Mouse (Mus musculus) heart, embryonic 16.5 days (tissue): ENCODE results near the gene Tmco1. TPM values are rescaled to one million over a fixed set of nuclear protein-coding genes. Genes with fewer than 3 reads are reported as not detected.

ENCODE experiments used
- ATAC-seq: fragments of 200-750 bp; cut with Nextera tagmentation; replicated peaks from 2 replicates; pipeline ENCODE4 v1.8.0; 2017; ENCODE audit warnings: moderate number of reproducible peaks; ENCODE audit not compliant: insufficient read depth, low FRiP score; ENCODE audit errors: extremely low read depth
- H3K27ac ChIP-seq: fragments of 300-500 bp; sonication (generic); 2 replicates; pipeline ENCODE4 v1.5.1; 2014; ENCODE audit warnings: mild to moderate bottlenecking, low read length, control low read depth, moderate library complexity
- H3K27me3 ChIP-seq: fragments of 300-500 bp; sonication (generic); 2 replicates; pipeline ENCODE4 v1.6.1; 2014; ENCODE audit warnings: low read length, mixed read lengths; ENCODE audit not compliant: control insufficient read depth, insufficient read depth
- H3K36me3 ChIP-seq: fragments of 300-500 bp; sonication (generic); 2 replicates; pipeline ENCODE4 v1.6.1; 2014; ENCODE audit not compliant: control insufficient read depth, insufficient read depth
- H3K4me1 ChIP-seq: fragments of 300-500 bp; sonication (generic); 2 replicates; pipeline ENCODE4 v1.6.1; 2014; ENCODE audit warnings: low read length, mixed read lengths; ENCODE audit not compliant: control insufficient read depth, insufficient read depth
- H3K4me2 ChIP-seq: fragments of 300-500 bp; sonication (generic); 2 replicates; pipeline ENCODE4 v1.6.1; 2014; ENCODE audit warnings: low read depth, mild to moderate bottlenecking, control low read depth, low read length
- H3K4me3 ChIP-seq: fragments of 300-500 bp; sonication (generic); 2 replicates; pipeline ENCODE4 v1.5.1; 2014; ENCODE audit warnings: mild to moderate bottlenecking, control low read depth, low read length
- H3K9ac ChIP-seq: fragments of 300-500 bp; sonication (generic); 2 replicates; pipeline ENCODE4 v1.6.1; 2014; ENCODE audit warnings: low read length, control low read depth
- H3K9me3 ChIP-seq: fragments of 300-500 bp; sonication (generic); replicated peaks from 2 replicates; pipeline ENCODE4 v1.6.1; 2016; ENCODE audit warnings: low read length; ENCODE audit not compliant: control insufficient read depth
- WGBS: fragments of 180-500 bp; shearing (Covaris S2); extraction: QIAGEN DNeasy Blood & Tissue Kit; methylation state at CpG from one replicate; pipeline ENCODE4 v1.1.7; 2014; 5-methylcytosine and 5-hydroxymethylcytosine counted together
- polyA plus RNA-seq: library from polyadenylated mRNA; unstranded; fragments of >200 nt; fragmentation: Nextera tagmentation; extraction: Ambion mirVana; gene quantifications from 2 replicates; pipeline ENCODE4 v1.2.1, GENCODE M21; 2015

The Tmco1 gene
- polyA plus RNA-seq, 1 experiment from 2014 or later = 99.1 TPM

- Histone ChIP-seq H3K36me3 (no peaks in the 10 kb centered on the region), H3K4me1 (peaks cover 29% of the 10 kb centered on the region), H3K9ac (no peak overlapping the region), H3K27ac (no peak overlapping the region), H3K4me3 (no peak overlapping the region), H3K9me3 (no peaks in the 10 kb centered on the region), H3K27me3 (no peaks in the 10 kb centered on the region), H3K4me2 (peak overlapping the region; percentile 68)
- WGBS = 72% methylated on average over 3 of the region's 3 CpGs
- ATAC-seq = no peak
Measured at GRCm38 (mm10) chr1:167282112-167282511, 26.1 kb upstream of the Tmco1 start.

DNA sequence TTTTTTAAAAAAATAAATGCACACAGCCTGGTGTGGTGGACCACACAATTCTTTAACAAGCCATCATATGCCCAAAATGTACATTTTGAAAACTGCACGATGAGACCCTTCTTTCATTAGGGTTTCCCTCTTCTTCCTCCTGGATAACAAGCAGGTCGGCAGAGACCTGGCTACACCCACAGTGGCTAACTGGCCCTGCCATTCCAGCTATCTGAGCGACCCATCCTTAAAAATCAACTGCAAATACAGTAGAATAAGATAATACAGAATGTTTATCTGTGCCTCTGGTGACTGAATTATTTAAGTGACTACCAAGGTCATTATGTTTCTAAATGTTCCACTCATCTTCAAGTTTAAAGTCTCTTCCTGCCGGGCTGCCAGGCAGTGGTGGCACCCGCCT, 25.4 kb upstream of the Tmco1 start:
- H3K4me3 ChIP-seq = peak overlapping the region; percentile 78
- no peaks in the 10 kb centered on the region for H3K27me3 ChIP-seq
- H3K9me3 ChIP-seq = no peaks in the 10 kb centered on the region
- ATAC-seq = no peak
- H3K27ac ChIP-seq = no peak overlapping the region
- H3K4me1 ChIP-seq = peaks cover 29% of the 10 kb centered on the region
- peak overlapping the region; percentile 20; the same call in 1 of the 2 replicates for H3K9ac ChIP-seq
- peak overlapping the region; percentile 68 for H3K4me2 ChIP-seq
- WGBS = 48% methylated on average over 5 of the region's 5 CpGs
- no peaks in the 10 kb centered on the region for H3K36me3 ChIP-seq

- Histone ChIP-seq H3K9me3 (no peaks in the 10 kb centered on the region), H3K36me3 (no peaks in the 10 kb centered on the region), H3K4me2 (peak overlapping the region; percentile 68), H3K27me3 (no peaks in the 10 kb centered on the region; the same call in 1 of the 2 replicates), H3K9ac (peak overlapping the region; percentile 77), H3K4me3 (peak overlapping the region; percentile 78), H3K27ac (peak overlapping the region; percentile 89), H3K4me1 (peaks cover 23% of the 10 kb centered on the region)
- WGBS = under 1% methylated on average over 44 of the region's 44 CpGs
- ATAC-seq = 0 out of 2 replicates have a peak, but pooled peaks have one; percentile 24
Measured at GRCm38 (mm10) chr1:167283441-167284257, 24.5 kb upstream of the Tmco1 start.

DNA sequence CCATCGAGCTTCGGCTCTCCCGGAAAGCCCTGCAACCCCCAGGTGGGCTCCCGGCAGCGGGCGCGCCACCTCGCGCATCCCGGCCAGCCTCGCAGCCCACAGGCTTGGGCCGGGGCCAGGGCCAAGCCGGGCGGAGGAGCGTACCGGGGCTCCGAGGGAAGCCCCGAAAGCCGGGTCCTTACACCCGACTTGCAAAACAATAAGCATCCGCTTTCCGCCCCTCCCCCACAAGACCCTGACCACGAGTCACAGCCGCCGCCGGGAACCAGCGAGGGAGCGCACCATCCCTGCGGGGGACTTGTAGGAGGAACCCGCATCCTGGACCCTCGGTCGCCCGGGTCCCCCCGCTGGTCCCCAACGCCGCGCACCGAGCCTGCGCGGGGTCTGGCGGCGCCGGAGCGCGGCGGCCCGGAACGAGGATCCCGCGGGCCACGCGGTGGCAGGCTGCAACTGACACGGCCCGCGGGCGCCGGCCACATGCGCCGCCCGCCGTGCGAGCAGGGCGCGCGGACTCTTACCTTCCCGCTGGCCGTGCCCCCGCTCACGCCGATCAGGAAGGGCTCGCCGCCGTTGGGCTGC, 23.8 kb upstream of the Tmco1 start:
- peak overlapping the region; percentile 89 for H3K27ac ChIP-seq
- ATAC-seq = peak; percentile 38
- no peaks in the 10 kb centered on the region for H3K9me3 ChIP-seq
- peak overlapping the region; percentile 77 for H3K9ac ChIP-seq
- H3K4me1 ChIP-seq = peaks cover 17% of the 10 kb centered on the region
- 0% methylated on average over 52 of the region's 73 CpGs for WGBS
- H3K4me2 ChIP-seq = peak overlapping the region; percentile 68
- H3K4me3 ChIP-seq = peak overlapping the region; percentile 78
- H3K36me3 ChIP-seq = no peaks in the 10 kb centered on the region
- no peaks in the 10 kb centered on the region; the same call in 1 of the 2 replicates for H3K27me3 ChIP-seq

GRCm38 (mm10) chr1:167284837-167285319, 23.3 kb upstream of the Tmco1 start:
- H3K27ac ChIP-seq = peak overlapping the region; percentile 89
- H3K4me3 ChIP-seq = peak overlapping the region; percentile 78
- peak overlapping the region; percentile 68 for H3K4me2 ChIP-seq
- H3K36me3 ChIP-seq = no peaks in the 10 kb centered on the region
- peak; percentile 87 for ATAC-seq
- no peaks in the 10 kb centered on the region for H3K9me3 ChIP-seq
- peak overlapping the region; percentile 77 for H3K9ac ChIP-seq
- H3K27me3 ChIP-seq = peaks cover 5% of the 10 kb centered on the region
- under 1% methylated on average over 50 of the region's 51 CpGs for WGBS
- peaks cover 18% of the 10 kb centered on the region for H3K4me1 ChIP-seq

GRCm38 (mm10) chr1:167285320-167285355, 23.0 kb upstream of the Tmco1 start, which contains the start of gene Uck2:
Uck2 (minus strand) TSS chr1:167285320.
- H3K9me3 ChIP-seq = no peaks in the 10 kb centered on the region
- ATAC-seq = no peak
- H3K4me1 ChIP-seq = peaks cover 20% of the 10 kb centered on the region
- H3K36me3 ChIP-seq = no peaks in the 10 kb centered on the region
- peak within 1 kb of the TSS; percentile 77 for H3K9ac ChIP-seq
- H3K27ac ChIP-seq = peak within 1 kb of the TSS; percentile 89
- peak within 1 kb of the TSS; percentile 68 for H3K4me2 ChIP-seq
- WGBS = 0% methylated on average over 2 of the region's 2 CpGs
- peak within 1 kb of the TSS; percentile 78 for H3K4me3 ChIP-seq
- peaks cover 5% of the 10 kb centered on the region for H3K27me3 ChIP-seq

- peak overlapping the region; percentile 89; the same call in 1 of the 2 replicates for H3K27ac ChIP-seq
- H3K27me3 ChIP-seq = peaks cover 5% of the 10 kb centered on the region
- H3K4me1 ChIP-seq = peaks cover 20% of the 10 kb centered on the region
- H3K36me3 ChIP-seq = no peaks in the 10 kb centered on the region
- peak overlapping the region; percentile 68 for H3K4me2 ChIP-seq
- no peaks in the 10 kb centered on the region for H3K9me3 ChIP-seq
- H3K4me3 ChIP-seq = peak overlapping the region; percentile 78
- peak overlapping the region; percentile 77 for H3K9ac ChIP-seq
- no peak for ATAC-seq
- 2% methylated on average over 8 of the region's 8 CpGs for WGBS
Measured at GRCm38 (mm10) chr1:167285356-167285755, 22.8 kb upstream of the Tmco1 start.

DNA sequence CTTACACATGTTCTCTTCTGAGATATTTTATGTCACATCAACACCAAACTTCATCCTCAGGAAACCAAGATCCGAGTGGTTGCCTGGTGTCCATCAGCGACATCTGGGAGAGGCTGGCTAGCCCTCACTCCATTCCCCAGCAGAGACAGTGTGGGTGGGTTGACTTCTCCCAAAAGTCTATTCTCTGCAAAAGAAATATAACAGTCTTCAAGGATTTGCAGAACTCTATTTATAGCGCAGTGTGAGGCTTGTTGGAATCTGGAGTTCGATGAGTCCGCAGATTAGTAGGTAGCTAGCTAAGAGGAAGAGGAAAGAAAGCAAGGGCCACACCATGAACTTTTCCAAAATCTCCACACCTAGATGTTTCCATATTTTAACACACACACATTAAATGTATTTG, 21.0 kb upstream of the Tmco1 start:
- WGBS = 59% methylated on average over 5 of the region's 5 CpGs
- Histone ChIP-seq H3K4me2 (no peak overlapping the region), H3K4me1 (peaks cover 17% of the 10 kb centered on the region), H3K27ac (no peak overlapping the region), H3K9me3 (no peaks in the 10 kb centered on the region), H3K9ac (no peak overlapping the region), H3K36me3 (no peaks in the 10 kb centered on the region), H3K27me3 (peaks cover 5% of the 10 kb centered on the region), H3K4me3 (no peak overlapping the region)
- no peak for ATAC-seq
